Mouse (Mus musculus) right cerebral cortex, postnatal 10 days (tissue): ENCODE measurements around the gene Pofut1.

ENCODE experiments used
- DNase-seq, 2 experiments: peaks; one replicate each; pipeline ENCODE4 v3.0.0; 2021; ENCODE audit warnings: low spot score in 2 of 2

Gene Pofut1

DNA sequence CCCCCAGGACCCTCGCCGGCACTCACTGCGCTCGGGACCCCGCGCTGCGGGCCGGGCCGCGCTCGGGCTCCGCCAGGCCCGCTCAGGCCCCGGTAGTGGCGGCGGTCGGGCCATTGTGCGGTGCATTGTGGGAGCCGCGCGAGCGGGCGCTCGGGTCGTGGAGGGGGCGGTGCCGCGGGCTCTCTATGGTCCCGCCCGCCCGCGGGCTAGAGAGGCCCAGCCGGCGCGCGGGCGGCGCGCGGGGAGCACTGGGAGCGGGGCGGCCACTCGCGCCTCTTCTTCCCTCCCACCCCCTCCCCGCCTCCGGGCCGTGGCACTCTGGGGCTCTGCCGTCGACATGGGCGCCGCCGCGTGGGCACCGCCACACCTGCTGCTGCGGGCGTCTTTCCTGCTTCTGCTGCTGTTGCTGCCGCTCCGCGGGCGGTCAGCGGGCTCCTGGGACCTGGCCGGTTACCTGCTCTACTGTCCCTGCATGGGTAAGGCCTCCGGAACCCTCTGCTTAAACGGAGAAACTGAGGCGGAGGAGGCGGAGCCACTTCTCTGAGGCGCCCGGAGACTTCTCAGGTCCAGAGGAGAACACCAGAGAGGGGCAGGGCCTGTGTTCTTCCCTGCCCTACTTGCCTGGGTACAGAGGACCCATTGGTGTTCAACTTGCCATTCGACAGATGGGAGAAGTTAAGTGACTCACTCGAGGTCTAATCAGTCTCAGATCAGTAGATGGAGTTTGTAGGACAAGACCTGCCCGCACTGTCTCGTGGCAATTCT, at the start of gene Pofut1, which contains the start of gene Plagl2:
Gene Pofut1 (plus strand): TSS at position 284 of the 765 bp plus-strand sequence.
Gene Plagl2 (minus strand): TSS at position 177 of the 765 bp plus-strand sequence.
- DNase-seq = peak; percentile 92 to 93

- no peak for DNase-seq
These were observed 47.1 kb upstream of the Pofut1 start for GRCm38 (mm10) chr2:153194255-153194654.

GRCm38 (mm10) chr2:153198485-153198884, 42.8 kb upstream of the Pofut1 start:
- DNase-seq = no peak

GRCm38 (mm10) chr2:153199114-153199513, 42.2 kb upstream of the Pofut1 start:
- DNase-seq = no peak

DNA sequence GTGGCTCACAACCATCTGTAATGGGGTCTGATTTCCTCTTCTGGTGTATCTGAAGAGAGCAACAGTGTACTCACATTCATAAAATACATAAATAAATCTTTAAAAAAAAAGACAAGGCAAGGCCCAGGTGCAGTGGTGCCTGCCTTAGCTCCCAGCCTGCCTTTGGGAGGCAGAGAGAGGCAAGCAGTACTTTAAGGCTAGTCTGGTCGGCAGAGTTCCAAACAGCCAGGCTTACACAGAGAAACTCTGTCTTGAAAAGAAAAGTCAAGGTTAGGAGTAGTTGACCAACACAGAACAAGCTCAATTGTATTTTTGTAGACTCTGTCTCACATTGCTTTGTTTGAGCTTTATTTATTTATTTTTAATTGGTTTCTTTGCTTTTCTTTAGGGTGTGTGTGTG, 38.6 kb upstream of the Pofut1 start:
- no peak for DNase-seq

DNA sequence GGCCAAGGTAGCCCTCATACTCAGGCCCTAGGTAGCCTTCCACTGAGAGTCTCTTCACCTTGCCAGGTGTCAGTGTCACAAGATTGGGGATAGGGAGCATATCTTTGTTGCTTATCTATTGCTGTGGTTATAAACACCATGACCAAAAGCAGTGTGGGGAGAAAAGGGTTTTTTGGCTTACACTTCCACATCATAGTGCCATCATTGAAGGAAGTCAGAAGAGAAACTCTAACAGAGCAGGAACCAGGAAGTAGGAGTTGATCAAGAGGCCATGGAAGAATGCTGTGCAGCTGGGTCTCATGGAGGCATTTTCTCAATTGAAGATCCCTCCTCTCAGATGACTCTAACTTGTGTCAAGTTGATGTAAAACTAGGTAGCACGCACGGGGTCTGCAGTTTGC, 33.2 kb upstream of the Pofut1 start:
- no peak for DNase-seq

GRCm38 (mm10) chr2:153209286-153209685, 32.0 kb upstream of the Pofut1 start:
- DNase-seq = no peak

- no peak for DNase-seq
These were observed 29.9 kb upstream of the Pofut1 start for GRCm38 (mm10) chr2:153211451-153211850.

- no peak for DNase-seq
These were observed 28.0 kb upstream of the Pofut1 start for GRCm38 (mm10) chr2:153213351-153213750.

DNA sequence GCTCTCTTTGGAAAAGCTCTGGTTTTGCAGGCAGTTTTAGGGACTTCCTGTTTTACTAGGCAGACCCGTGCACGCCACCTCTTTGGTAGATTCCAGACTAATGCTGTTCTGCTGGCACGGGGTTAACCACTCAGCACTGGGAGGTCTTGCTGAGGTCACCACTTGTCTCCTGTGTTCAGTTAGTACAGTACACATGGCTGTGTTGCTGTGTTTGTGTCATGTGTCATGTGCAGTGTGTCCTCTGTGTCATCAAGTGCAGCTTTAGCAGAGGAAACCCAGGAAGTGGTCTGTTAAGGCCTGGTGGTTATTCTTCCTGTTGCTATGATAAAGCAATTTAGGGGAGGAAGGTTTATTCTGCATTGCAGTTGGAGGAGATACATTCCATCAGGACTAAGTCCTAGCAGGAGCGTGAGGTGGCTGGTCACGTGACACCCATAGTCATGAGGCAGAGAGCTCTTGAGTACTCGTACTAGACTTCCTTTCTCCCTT, 26.5 kb upstream of the Pofut1 start:
- DNase-seq = no peak

DNA sequence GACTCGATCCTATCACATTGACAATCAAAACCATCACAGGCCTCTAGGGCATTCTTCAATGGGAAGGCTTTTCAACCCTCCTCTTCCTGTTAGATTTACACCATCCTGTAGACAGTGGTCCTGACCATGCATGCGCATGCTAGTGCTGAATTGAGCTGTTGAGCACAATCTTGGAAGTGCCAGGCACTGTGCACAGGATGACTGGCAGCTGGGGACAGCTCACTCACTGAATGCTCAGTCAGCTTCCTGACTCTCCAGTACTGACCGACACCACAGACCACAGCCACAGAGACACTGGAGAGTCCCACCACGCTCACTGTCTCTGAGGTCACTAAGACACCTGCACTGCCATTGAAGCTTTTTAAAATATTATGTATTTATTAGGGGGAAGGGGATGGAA, 25.9 kb upstream of the Pofut1 start:
- no peak for DNase-seq

- no peak for DNase-seq
These were observed 23.4 kb upstream of the Pofut1 start for GRCm38 (mm10) chr2:153217826-153218340.

GRCm38 (mm10) chr2:153218516-153218915, 22.8 kb upstream of the Pofut1 start:
- no peak for DNase-seq

GRCm38 (mm10) chr2:153221620-153222019, 19.7 kb upstream of the Pofut1 start:
- no peak for DNase-seq

- no peak for DNase-seq
These were observed 19.2 kb upstream of the Pofut1 start for GRCm38 (mm10) chr2:153222130-153222529.

DNA sequence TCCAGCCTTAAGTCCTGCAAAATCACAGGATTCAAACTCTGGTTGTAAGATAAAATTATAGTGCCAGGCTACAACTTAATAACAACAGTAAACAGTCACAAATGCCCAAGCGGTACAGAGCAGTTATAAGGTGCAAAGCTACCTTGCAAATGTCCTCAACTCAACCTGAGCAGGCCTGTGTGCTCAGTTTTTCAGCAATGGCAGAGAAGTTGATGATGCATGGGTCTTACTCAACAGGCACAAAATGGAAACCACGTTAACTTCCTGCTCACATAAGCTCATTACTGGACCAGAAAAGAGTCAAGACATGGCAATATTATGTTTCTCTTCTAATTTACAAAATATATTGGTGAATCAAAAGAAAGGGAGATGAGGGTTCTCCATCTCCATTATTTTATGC, 18.8 kb upstream of the Pofut1 start:
- DNase-seq = no peak

DNA sequence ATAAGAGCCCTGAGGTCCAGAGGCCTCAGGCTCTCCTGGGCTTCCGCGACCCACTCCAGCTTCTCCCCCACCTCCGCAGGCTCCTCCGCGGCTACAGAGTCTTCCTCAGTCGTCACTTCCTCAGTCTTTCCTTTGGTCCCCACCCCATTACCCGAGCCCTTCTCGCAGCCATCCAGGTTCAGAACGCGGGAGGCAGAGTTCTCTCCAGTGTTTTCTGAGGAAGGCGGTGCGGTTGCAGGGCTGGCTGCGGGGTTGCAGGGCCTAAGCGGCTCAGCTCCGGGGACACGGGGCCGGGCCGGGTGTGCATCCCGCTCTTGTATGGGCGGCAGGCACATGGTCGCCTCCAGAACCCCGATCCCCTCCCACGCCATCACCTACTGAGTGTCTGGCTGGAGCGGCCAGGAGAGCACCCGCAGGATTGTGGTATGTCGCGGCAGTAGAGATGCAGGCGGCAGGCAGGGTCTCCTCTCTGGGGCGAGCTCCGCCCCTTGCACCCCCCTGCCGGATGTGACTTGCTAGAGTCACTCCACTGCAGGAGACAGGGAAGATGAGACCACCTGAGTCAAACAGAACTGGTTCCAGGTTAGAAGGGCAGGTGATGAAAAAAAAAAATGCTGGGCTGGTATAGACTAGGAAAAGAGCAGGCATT, 16.3 kb upstream of the Pofut1 start, which contains the start of gene Tspyl3:
Gene Tspyl3 (minus strand): TSS at position 496 of the 649 bp plus-strand sequence.
- DNase-seq = peak; percentile 78 to 85

- DNase-seq = no peak
These were observed 15.8 kb upstream of the Pofut1 start for GRCm38 (mm10) chr2:153225595-153225953.

GRCm38 (mm10) chr2:153227959-153228358, 13.4 kb upstream of the Pofut1 start:
- no peak for DNase-seq

GRCm38 (mm10) chr2:153228523-153228922, 12.8 kb upstream of the Pofut1 start:
- no peak for DNase-seq

GRCm38 (mm10) chr2:153237193-153237592, 4.1 kb upstream of the Pofut1 start:
- no peak for DNase-seq

GRCm38 (mm10) chr2:153237891-153238290, 3.4 kb upstream of the Pofut1 start:
- no peak for DNase-seq

DNA sequence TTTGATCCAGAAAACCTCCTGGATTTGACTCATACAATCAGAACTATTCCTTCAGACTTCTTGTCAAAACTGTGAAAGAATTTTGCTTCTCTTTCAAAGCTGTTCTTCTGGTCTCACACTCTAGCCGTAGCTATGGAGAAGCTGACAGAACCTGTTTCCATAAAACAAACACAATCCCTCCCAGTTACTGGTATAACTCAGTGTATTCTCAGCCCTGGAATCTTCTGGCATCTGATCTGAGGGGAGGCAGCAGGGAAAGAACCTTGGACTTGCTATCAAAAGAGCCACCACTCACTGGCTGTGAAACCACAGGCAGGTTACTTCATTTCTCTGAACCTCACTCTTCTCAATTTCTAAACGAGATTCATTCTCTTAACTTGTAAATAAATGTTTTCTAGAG, 2.9 kb upstream of the Pofut1 start:
- DNase-seq = no peak
